15 mouse cellular contexts compared by ENCODE assay signal in the genomic region with DNA sequence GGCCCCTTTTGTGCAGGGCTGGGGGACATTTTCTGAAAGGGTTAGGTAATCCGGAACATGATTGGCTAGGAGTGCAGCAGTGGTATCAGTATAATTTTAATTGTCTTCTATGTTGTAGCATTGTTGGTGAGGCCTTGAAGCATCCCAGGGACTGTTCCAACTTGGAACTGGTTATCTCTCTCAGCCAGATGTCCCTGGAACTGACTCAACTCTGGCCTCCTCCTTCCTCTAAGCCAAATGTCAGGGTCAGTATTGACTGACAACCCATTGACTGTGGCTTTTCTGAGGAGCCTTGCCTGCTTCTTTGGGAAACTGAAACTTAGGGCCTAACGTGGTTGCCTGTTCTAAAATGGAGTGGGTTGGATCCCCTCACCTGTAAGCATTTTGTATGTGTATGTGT.
"Had no signal": no experiment of that assay in that cellular context is flagged by ENCODE, and none has a peak within 500 bp of the region (broad histone marks: within the 10 kb centered on the region; RNA-seq: fewer than 3 reads in every experiment).

No protein-coding gene starts in this region.

- H3K27me3 ChIP-seq: kidney, embryonic 15.5 days; lung, embryonic 15.5 days; neural tube, embryonic 15.5 days had no signal

- DNase-seq: kidney, adult 2 months; kidney, postnatal 14 days; lung, postnatal 14 days; right cerebral cortex, adult 18-20 months; right cerebral cortex, postnatal 25 days; thymus, postnatal 14 days had no signal

- H3K4me1 ChIP-seq: kidney, embryonic 15.5 days; limb, embryonic 10.5 days; lung, embryonic 15.5 days had no signal

- H3K36me3 ChIP-seq: kidney, embryonic 15.5 days; limb, embryonic 10.5 days; lung, embryonic 15.5 days; midbrain, embryonic 12.5 days; neural tube, embryonic 15.5 days had no signal

- H3K27ac ChIP-seq: kidney, embryonic 15.5 days; left cerebral cortex, adult 2 months; limb, embryonic 10.5 days; liver, embryonic 14.5 days; lung, embryonic 15.5 days; midbrain, embryonic 12.5 days; neural tube, embryonic 15.5 days; stomach, postnatal 0 days had no signal

- H3K4me3 ChIP-seq: kidney, embryonic 15.5 days; left cerebral cortex, adult 2 months; limb, embryonic 10.5 days; lung, embryonic 15.5 days; midbrain, embryonic 12.5 days; myocyte; neural tube, embryonic 15.5 days had no signal

- H3K9me3 ChIP-seq: kidney, embryonic 15.5 days; limb, embryonic 10.5 days; lung, embryonic 15.5 days; midbrain, embryonic 12.5 days; neural tube, embryonic 15.5 days had no signal

- H3K9ac ChIP-seq: kidney, embryonic 15.5 days; liver, embryonic 14.5 days; lung, embryonic 15.5 days; midbrain, embryonic 12.5 days; neural tube, embryonic 15.5 days had no signal

- H3K4me2 ChIP-seq: kidney, embryonic 15.5 days; lung, embryonic 15.5 days; midbrain, embryonic 12.5 days; neural tube, embryonic 15.5 days had no signal
